Mouse (Mus musculus) hindbrain, postnatal 0 days (tissue): ENCODE results near the gene Apol11a. TPM values are rescaled to one million over a fixed set of nuclear protein-coding genes. Genes with fewer than 3 reads are reported as not detected.
"Not testable (repeated sequence)": the region's sequence is repeated elsewhere in the genome, so short reads cannot be mapped to it uniquely, and the experiment has no call there.

ENCODE experiments used
- ATAC-seq: fragments of 200-750 bp; cut with Nextera tagmentation; 2 replicates; pipeline ENCODE4 v1.8.0; 2017; ENCODE audit warnings: mild to moderate bottlenecking, moderate TSS enrichment, moderate library complexity
- DNase-seq: peaks from one replicate; pipeline ENCODE4 v3.0.0-alpha.2; 2015; ENCODE audit warnings: low spot score
- H3K27ac ChIP-seq: fragments of 300-500 bp; sonication (generic); 2 replicates; pipeline ENCODE4 v1.5.1; 2014; ENCODE audit warnings: mild to moderate bottlenecking
- H3K27me3 ChIP-seq: fragments of 300-500 bp; sonication (generic); 2 replicates; pipeline ENCODE4 v1.6.1; 2014; ENCODE audit warnings: low read length, mixed read lengths; ENCODE audit not compliant: insufficient read depth
- H3K36me3 ChIP-seq: fragments of 300-500 bp; sonication (generic); 2 replicates; pipeline ENCODE4 v1.6.1; 2014; ENCODE audit warnings: low read length, mixed read lengths; ENCODE audit not compliant: insufficient read depth
- H3K4me1 ChIP-seq: fragments of 300-500 bp; sonication (generic); 2 replicates; pipeline ENCODE4 v1.6.1; 2014; ENCODE audit warnings: antibody characterized with exemption, low read length, mixed read lengths; ENCODE audit not compliant: insufficient read depth
- H3K4me2 ChIP-seq: fragments of 300-500 bp; sonication (generic); 2 replicates; pipeline ENCODE4 v1.6.1; 2014; ENCODE audit warnings: low read depth, mild to moderate bottlenecking, low read length, moderate library complexity, mixed read lengths
- H3K4me3 ChIP-seq: fragments of 300-500 bp; sonication (generic); 2 replicates; pipeline ENCODE4 v1.5.1; 2014; ENCODE audit warnings: low read length
- H3K9ac ChIP-seq: fragments of 300-500 bp; sonication (generic); replicated peaks from 2 replicates; pipeline ENCODE4 v1.6.1; 2014; ENCODE audit warnings: mild to moderate bottlenecking, low read length, moderate library complexity, mixed read lengths
- H3K9me3 ChIP-seq: fragments of 300-500 bp; sonication (generic); 2 replicates; pipeline ENCODE4 v1.6.1; 2016; ENCODE audit warnings: low read length, mixed read lengths
- CTCF ChIP-seq: IDR thresholded peaks from 2 replicates; pipeline ENCODE4 v1.5.1; 2016; ENCODE audit warnings: antibody characterized with exemption, control low read depth, low read depth
- WGBS: fragments of 180-500 bp; shearing (Covaris S2); extraction: QIAGEN DNeasy Blood & Tissue Kit; methylation state at CpG from one replicate; pipeline ENCODE4 v1.1.7; 2014; 5-methylcytosine and 5-hydroxymethylcytosine counted together
- polyA plus RNA-seq: library from polyadenylated mRNA; unstranded; fragments of >200 nt; fragmentation: Nextera tagmentation; extraction: Ambion mirVana; gene quantifications from 2 replicates; pipeline ENCODE4 v1.2.1, GENCODE M21; 2015
- total RNA-seq: library from RNA; depleted of rRNA; stranded (reverse); fragments of >200 nt; gene quantifications from 2 replicates; pipeline ENCODE4 v1.2.3, GENCODE M21; 2014; rRNA removed

Gene Apol11a
- total RNA-seq (not detected in 2 replicates), polyA plus RNA-seq (not detected in 2 replicates)

GRCm38 (mm10) chr15:77507966-77508365, at the start of gene Apol11a:
Gene Apol11a (plus strand): TSS chr15:77508271.
- not testable (repeated sequence) for H3K4me3 ChIP-seq, H3K9ac ChIP-seq, H3K36me3 ChIP-seq, H3K4me1 ChIP-seq, H3K27ac ChIP-seq, H3K4me2 ChIP-seq, DNase-seq, ATAC-seq, H3K27me3 ChIP-seq, H3K9me3 ChIP-seq

GRCm38 (mm10) chr15:77474699-77475390, 33.2 kb upstream of the Apol11a start:
- not testable (repeated sequence) for ATAC-seq, H3K4me1 ChIP-seq, H3K27ac ChIP-seq, H3K27me3 ChIP-seq, DNase-seq, H3K36me3 ChIP-seq, H3K4me2 ChIP-seq, H3K4me3 ChIP-seq, H3K9ac ChIP-seq, H3K9me3 ChIP-seq
- WGBS, result 86% methylated on average over 7 of the region's 7 CpGs

GRCm38 (mm10) chr15:77476693-77477092, 31.4 kb upstream of the Apol11a start, which contains the start of gene Apol10a:
Gene Apol10a (plus strand): TSS chr15:77477047.
- 80% methylated on average over 2 of the region's 2 CpGs for WGBS
- not testable (repeated sequence) for H3K27ac ChIP-seq, H3K4me3 ChIP-seq, H3K27me3 ChIP-seq, H3K4me2 ChIP-seq, DNase-seq, H3K9ac ChIP-seq, H3K4me1 ChIP-seq, ATAC-seq, H3K36me3 ChIP-seq, H3K9me3 ChIP-seq

- H3K27ac ChIP-seq, result no peak overlapping the region
- TF ChIP-seq CTCF, result no peak
These were observed 25.8 kb upstream of the Apol11a start for GRCm38 (mm10) chr15:77482140-77482794.

GRCm38 (mm10) chr15:77493181-77493580, 14.9 kb upstream of the Apol11a start:
- not testable (repeated sequence) for H3K9ac ChIP-seq, H3K4me3 ChIP-seq, H3K27me3 ChIP-seq, H3K36me3 ChIP-seq, H3K4me2 ChIP-seq, ATAC-seq, H3K4me1 ChIP-seq, DNase-seq, H3K9me3 ChIP-seq, H3K27ac ChIP-seq
- WGBS, result no CpG with 5 or more reads among the region's 1 CpGs

More at GRCm38 (mm10) chr15:77482140-77482794, 25.8 kb upstream of the Apol11a start:
- Histone ChIP-seq H3K4me2 (no peak overlapping the region), H3K36me3 (no peaks in the 10 kb centered on the region), H3K4me1 (no peaks in the 10 kb centered on the region), H3K9ac (no peak overlapping the region), H3K9me3 (no peaks in the 10 kb centered on the region), H3K4me3 (no peak overlapping the region), H3K27me3 (no peaks in the 10 kb centered on the region)
- ATAC-seq (no peak), DNase-seq (no peak)
- WGBS, result 73% methylated on average over 4 of the region's 4 CpGs

GRCm38 (mm10) chr15:77494694-77495093, 13.4 kb upstream of the Apol11a start:
- DNase-seq, H3K4me3 ChIP-seq, H3K4me2 ChIP-seq, ATAC-seq, H3K4me1 ChIP-seq, H3K9ac ChIP-seq, H3K27ac ChIP-seq, H3K36me3 ChIP-seq, H3K27me3 ChIP-seq, H3K9me3 ChIP-seq: not testable (repeated sequence)
- 55% methylated on average over 1 of the region's 1 CpGs for WGBS

- WGBS, result 71% methylated on average over 4 of the region's 4 CpGs
- DNase-seq, H3K36me3 ChIP-seq, H3K4me2 ChIP-seq, H3K27me3 ChIP-seq, H3K4me1 ChIP-seq, H3K27ac ChIP-seq, H3K9ac ChIP-seq, H3K4me3 ChIP-seq, ATAC-seq, H3K9me3 ChIP-seq: not testable (repeated sequence)
These were observed 12.5 kb downstream of the Apol11a start for GRCm38 (mm10) chr15:77520596-77520995.
